8 mouse cellular contexts compared by ENCODE assay signal in genomic region chr7:42505186-42505585, GRCm38 (mm10). TPM values are rescaled to one million over a fixed set of nuclear protein-coding genes. Genes with fewer than 3 reads are reported as not detected.
DNase-seq lines count a peak whose midpoint lies in the region; ATAC-seq and TF ChIP-seq lines count a peak whose summit lies in the region.

No protein-coding gene starts in this region.

- ATAC-seq in frontal cortex, adult (ENCODE audit: low TSS enrichment) = peak; percentile 78; the same call in 1 of the 2 replicates
- ATAC-seq in forebrain, embryonic 14.5 days = peak; percentile 72
- peak; percentile 65 for ATAC-seq in liver, embryonic 12.5 days

- no peak for DNase-seq in frontal cortex, postnatal 25 days (ENCODE audit: low spot score in 2 of 2)
- DNase-seq in right cerebral cortex, postnatal 10 days (ENCODE audit: low spot score in 2 of 2) = peak; percentile 38
- no peak for DNase-seq in right cerebral cortex, postnatal 25 days
- peak; percentile 32 for DNase-seq in forebrain, embryonic 14.5 days (ENCODE audit: low spot score)
- no peak for DNase-seq in adipocyte (ENCODE audit: low spot score)

- peak overlapping the region; percentile 56 for H3K4me2 ChIP-seq in forebrain, embryonic 14.5 days (ENCODE audit: low read length)
- H3K4me2 ChIP-seq in liver, embryonic 12.5 days = peak overlapping the region; percentile 75

- no peak for TF ChIP-seq CTCF in small intestine, adult 2 months (IDR thresholded peaks at IDR 0.05; ENCODE audit: extremely low read depth, insufficient read length, insufficient replicate concordance, low read depth, low read length)

- H3K9ac ChIP-seq in forebrain, embryonic 14.5 days (ENCODE audit: low read length) = peak overlapping the region; percentile 74
- H3K9ac ChIP-seq in liver, embryonic 12.5 days = peak overlapping the region; percentile 73

- H3K27ac ChIP-seq in forebrain, embryonic 14.5 days (ENCODE audit: low read depth, low read length) = no peak overlapping the region
- H3K27ac ChIP-seq in liver, embryonic 12.5 days = peak overlapping the region; percentile 45
- peak overlapping the region; percentile 38; the same call in 1 of the 2 replicates for H3K27ac ChIP-seq in small intestine, adult 2 months (ENCODE audit: insufficient read depth, low read depth, low read length)

- WGBS in forebrain, embryonic 14.5 days = 2% methylated on average over 20 of the region's 20 CpGs
- WGBS in liver, embryonic 12.5 days (ENCODE audit: insufficient replicate concordance) = under 1% methylated on average over 20 of the region's 20 CpGs
- WGBS in small intestine, adult 2 months = under 1% methylated on average over 20 of the region's 20 CpGs

- H3K36me3 ChIP-seq in forebrain, embryonic 14.5 days (ENCODE audit: control insufficient read depth, insufficient read depth, low read length) = peaks cover 9% of the 10 kb centered on the region
- H3K36me3 ChIP-seq in liver, embryonic 12.5 days = peaks cover 16% of the 10 kb centered on the region
- no peaks in the 10 kb centered on the region for H3K36me3 ChIP-seq in small intestine, adult 2 months (ENCODE audit: control insufficient read depth, insufficient read depth, low read length)

- H3K4me3 ChIP-seq in forebrain, embryonic 14.5 days (ENCODE audit: low read depth, low read length) = peak overlapping the region; percentile 61
- H3K4me3 ChIP-seq in liver, embryonic 12.5 days = peak overlapping the region; percentile 70
- H3K4me3 ChIP-seq in small intestine, adult 2 months (ENCODE audit: low read depth, low read length) = peak overlapping the region; percentile 83

- no peaks in the 10 kb centered on the region for H3K4me1 ChIP-seq in forebrain, embryonic 14.5 days (ENCODE audit: control insufficient read depth, insufficient read depth, low read length)
- peaks cover 14% of the 10 kb centered on the region; the same call in 1 of the 2 replicates for H3K4me1 ChIP-seq in liver, embryonic 12.5 days
- peaks cover 2% of the 10 kb centered on the region; the same call in 1 of the 2 replicates for H3K4me1 ChIP-seq in small intestine, adult 2 months (ENCODE audit: control insufficient read depth, insufficient read depth, insufficient read length, low read length)

- H3K9me3 ChIP-seq in forebrain, embryonic 14.5 days (replicated peaks; ENCODE audit: control insufficient read depth, low read length) = peaks cover 3% of the 10 kb centered on the region; the same call in 1 of the 2 replicates
- H3K9me3 ChIP-seq in liver, embryonic 12.5 days (replicated peaks) = no peaks in the 10 kb centered on the region

- no peaks in the 10 kb centered on the region for H3K27me3 ChIP-seq in forebrain, embryonic 14.5 days (replicated peaks; ENCODE audit: control insufficient read depth, insufficient read depth, low read length)
- no peaks in the 10 kb centered on the region for H3K27me3 ChIP-seq in liver, embryonic 12.5 days (replicated peaks)
- H3K27me3 ChIP-seq in small intestine, adult 2 months (ENCODE audit: control insufficient read depth, insufficient read depth, low read length) = no peaks in the 10 kb centered on the region

- TF ChIP-seq POLR2A in small intestine, adult 2 months (IDR thresholded peaks at IDR 0.05; ENCODE audit: low read depth, low read length) = no peak

RNA-seq across cellular contexts. Expression of gene Zfp141, which starts 0.4 kb away (rescaled TPM):
- polyA plus RNA-seq in forebrain, embryonic 14.5 days (2014; fragmentation: Nextera tagmentation; extraction: Ambion mirVana) = 11.4 and 14.9 TPM in 2 replicates
- 5.2 and 6.8 TPM in 2 replicates for polyA plus RNA-seq in liver, embryonic 12.5 days (2016; fragmentation: Nextera tagmentation; extraction: Ambion mirVana)
- polyA plus RNA-seq in small intestine, adult 2 months (2012; rRNA removed) = 0.72 and 1.7 TPM in 2 replicates

RNA-seq across cellular contexts. Expression of gene 4933421I07Rik, which starts 57.3 kb away (rescaled TPM):
- polyA plus RNA-seq in forebrain, embryonic 14.5 days (2014; fragmentation: Nextera tagmentation; extraction: Ambion mirVana) = not detected in 2 replicates
- not detected in 2 replicates for polyA plus RNA-seq in liver, embryonic 12.5 days (2016; fragmentation: Nextera tagmentation; extraction: Ambion mirVana)
- not detected in 2 replicates for polyA plus RNA-seq in small intestine, adult 2 months (2012; rRNA removed)

Comparison
In these comparisons a context has a peak if more than half of its experiments do, and no peak if none do; other contexts are left out.
1. DNase-seq: peak in right cerebral cortex, postnatal 10 days (2 of 2) and forebrain, embryonic 14.5 days (single experiment); none in frontal cortex, postnatal 25 days (0 of 2), right cerebral cortex, postnatal 25 days (single experiment) and adipocyte (single experiment).
2. Peak in every context shown above with its lines, with median percentiles within 50 percentile points of each other: ATAC-seq and H3K4me3 ChIP-seq.